Mouse (Mus musculus) CH12.LX (cell line): ENCODE measurements around the gene Vmn2r83.

Experiments
- CHD2 ChIP-seq: IDR thresholded peaks from 2 replicates; pipeline ENCODE4 v1.6.1; 2011; ENCODE audit warnings: low read length, improper control_type of control experiment
- CTCF ChIP-seq, 2 experiments: IDR thresholded peaks in 1 of 2; conservative IDR thresholded peaks in 1 of 2; 2 replicates each; pipeline ENCODE4 v1.5.1; 2011 to 2012; ENCODE audit warnings: low read depth in 2 of 2, low read length in 2 of 2, improper control_type of control experiment in 1 of 2, inconsistent platforms in 1 of 2, mild to moderate bottlenecking in 1 of 2, moderate library complexity in 1 of 2
- E2F4 ChIP-seq: IDR thresholded peaks from 2 replicates; pipeline ENCODE4 v1.6.1; 2011; ENCODE audit warnings: low read depth, low read length, improper control_type of control experiment; ENCODE audit not compliant: insufficient replicate concordance
- ELF1 ChIP-seq: IDR thresholded peaks from 2 replicates; pipeline ENCODE4 v1.6.1; 2014; ENCODE audit warnings: low read depth, mild to moderate bottlenecking, inconsistent platforms, low read length, improper control_type of control experiment
- EP300 ChIP-seq: IDR thresholded peaks from 2 replicates; pipeline ENCODE4 v1.6.1; 2011; ENCODE audit warnings: low read length, improper control_type of control experiment
- JUND ChIP-seq: conservative IDR thresholded peaks from 2 replicates; pipeline ENCODE4 v1.6.1; 2011; ENCODE audit warnings: low read depth, low read length, improper control_type of control experiment
- MAFK ChIP-seq: IDR thresholded peaks from 2 replicates; pipeline ENCODE4 v1.6.1; 2011; ENCODE audit warnings: low read length, improper control_type of control experiment; ENCODE audit not compliant: insufficient replicate concordance
- MAX ChIP-seq: IDR thresholded peaks from 2 replicates; pipeline ENCODE4 v1.6.1; 2011; ENCODE audit warnings: low read length, improper control_type of control experiment
- NELFE ChIP-seq: IDR thresholded peaks from 2 replicates; pipeline ENCODE4 v1.6.1; 2011; ENCODE audit warnings: low read depth, low read length, improper control_type of control experiment
- POLR2A ChIP-seq: IDR thresholded peaks from 2 replicates; pipeline ENCODE4 v1.6.1; 2011; ENCODE audit warnings: low read depth, mild to moderate bottlenecking, improper control_type of control experiment, low read length
- ZC3H11A ChIP-seq: IDR thresholded peaks from 2 replicates; pipeline ENCODE4 v1.6.1; 2012; ENCODE audit warnings: low read depth, mild to moderate bottlenecking, inconsistent platforms, low read length, improper control_type of control experiment
- ZMIZ1 ChIP-seq: IDR thresholded peaks from 2 replicates; pipeline ENCODE4 v1.6.1; 2012; ENCODE audit warnings: low read depth, mild to moderate bottlenecking, inconsistent platforms, low read length, improper control_type of control experiment

- TF ChIP-seq JUND (0 out of 2 replicates have a peak, but pooled peaks have one; percentile 30), CTCF (conservative IDR thresholded peaks at IDR 0.05 in 1 of 2, IDR thresholded peaks at IDR 0.05 in 1 of 2; ENCODE audit: low read depth in 2 of 2, low read length in 2 of 2) (no peak), MAX (no peak), CHD2 (no peak), EP300 (peak; percentile 93), ZC3H11A (no peak), MAFK (0 out of 2 replicates have a peak, but pooled peaks have one; percentile 5), POLR2A (no peak), NELFE (no peak), ZMIZ1 (no peak), E2F4 (no peak), ELF1 (0 out of 2 replicates have a peak, but pooled peaks have one; percentile 18)
Measured at GRCm38 (mm10) chr10:79506709-79507108, 38.2 kb downstream of the Vmn2r83 start.
